Mouse (Mus musculus): ENCODE data around the gene Ddx43. TPM values are rescaled to one million over a fixed set of nuclear protein-coding genes. Genes with fewer than 3 reads are reported as not detected.

Ddx43 gene
- polyA plus RNA-seq, 1 experiment from 2014 or later: 0.03 TPM

DNA sequence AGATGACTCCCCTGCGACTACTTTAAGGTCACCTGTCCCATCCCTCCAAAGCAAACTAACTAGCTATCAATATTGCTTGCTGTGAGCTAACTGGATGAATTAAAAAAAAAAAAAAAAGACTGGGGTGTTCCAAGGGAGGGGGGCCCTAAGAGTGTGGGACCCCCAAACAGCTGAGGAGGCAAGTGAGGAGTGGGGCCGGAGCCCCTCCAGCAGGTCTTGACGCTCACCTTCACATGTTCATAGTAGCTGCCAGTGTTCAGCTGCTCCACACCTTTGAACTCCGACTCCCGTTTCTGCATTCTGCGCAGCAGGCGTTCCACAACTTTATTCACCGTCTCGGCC, 46.6 kb downstream of the Ddx43 start:
- CTCF ChIA-PET: interaction anchor here (1.0 kb wide), 1 partner anchor 9 kb away, joined by 4 read pairs; no protein-coding TSS in a partner anchor
- H3K27me3 ChIP-seq: peaks cover 4% of the 10 kb centered on the region
- POLR2A ChIA-PET: no interaction called here
- DNase-seq (ENCODE audit: low read depth, low spot score): no peak
- TF ChIP-seq CTCF (IDR thresholded peaks at IDR 0.05): no peak
- ATAC-seq: peak; percentile 19
- in situ Hi-C loops (cut with MboI; ENCODE audit: low pct_unique_long_range_greater_than_20kb): no loop called here

DNA sequence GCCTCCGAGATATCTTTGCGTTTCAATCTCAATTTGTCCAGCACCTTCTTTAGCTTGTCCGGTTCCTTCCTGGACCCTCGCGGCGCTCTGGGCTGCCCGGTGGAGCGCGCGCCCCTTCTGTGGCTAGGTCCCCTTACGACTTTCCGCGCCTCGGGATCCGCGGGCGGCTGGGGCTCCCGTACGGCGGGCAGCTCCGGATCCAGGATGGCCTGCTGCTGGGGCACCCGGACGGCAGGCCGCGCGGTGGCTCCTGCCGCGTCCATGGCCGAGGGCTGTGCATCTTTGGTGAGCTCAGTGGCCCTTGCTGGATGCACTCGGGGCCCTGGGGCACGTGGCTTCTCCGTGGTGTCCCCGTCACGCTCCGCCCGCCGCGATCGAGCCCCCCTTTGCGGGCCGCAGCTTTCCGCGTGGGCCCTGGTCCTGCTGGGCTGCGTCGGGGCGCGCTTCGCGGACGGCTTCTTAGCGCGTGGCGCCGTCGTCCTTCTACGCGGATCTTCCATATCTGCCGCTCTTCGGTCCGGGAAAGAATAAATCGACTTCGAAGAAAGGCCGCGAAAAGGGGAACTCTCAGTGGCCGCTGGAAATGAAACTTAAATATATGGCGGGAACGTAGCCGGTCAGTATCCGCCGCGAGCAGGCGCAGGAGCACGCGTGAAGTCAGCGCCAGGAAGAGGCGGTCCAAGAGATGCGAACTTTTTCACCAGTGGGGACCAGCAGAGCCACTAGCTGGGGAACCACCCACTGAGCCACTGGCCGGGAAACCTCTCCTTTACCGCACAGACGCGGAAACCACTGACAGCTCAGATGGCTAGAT, 47.2 kb downstream of the Ddx43 start, which contains the start of gene Cgas:
Gene Cgas (minus strand): TSS at position 659 of the 814 bp plus-strand sequence.
- peaks cover 4% of the 10 kb centered on the region for H3K27me3 ChIP-seq
- in situ Hi-C loops (cut with MboI; ENCODE audit: low pct_unique_long_range_greater_than_20kb): no loop called here
- TF ChIP-seq CTCF (IDR thresholded peaks at IDR 0.05): no peak
- peak; percentile 58 for ATAC-seq
- CTCF ChIA-PET: interaction anchor here (1.0 kb wide), 2 partner anchors 10 to 97 kb away, joined by 3 to 4 read pairs; no protein-coding TSS in a partner anchor
- no peak for DNase-seq (ENCODE audit: low read depth, low spot score)
- POLR2A ChIA-PET: no interaction called here

DNA sequence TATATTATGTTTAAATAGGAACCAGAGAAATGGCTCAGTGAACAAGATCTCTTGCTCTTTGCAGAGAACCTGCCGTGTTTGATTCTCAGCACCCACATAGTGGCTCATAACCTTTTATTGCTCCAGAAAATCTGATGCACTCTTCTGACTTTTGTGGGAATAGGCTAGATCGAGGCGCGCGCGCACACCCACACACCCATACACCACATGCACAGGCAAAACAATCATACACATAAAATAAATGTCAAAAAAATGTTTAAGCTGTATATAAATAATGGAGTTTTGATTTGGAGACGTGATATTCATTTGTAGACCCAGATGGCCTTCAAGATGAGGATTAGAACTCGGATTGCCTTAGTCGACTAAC, 52.0 kb downstream of the Ddx43 start:
- CTCF ChIA-PET: no interaction called here
- DNase-seq (ENCODE audit: low read depth, low spot score) (no peak), ATAC-seq (no peak)
- TF ChIP-seq CTCF (IDR thresholded peaks at IDR 0.05): no peak
- POLR2A ChIA-PET: interaction anchor here (1.9 kb wide), 1 partner anchor 34 kb away, joined by 7 read pairs; no protein-coding TSS in a partner anchor
- H3K27me3 ChIP-seq: no peaks in the 10 kb centered on the region
- in situ Hi-C loops (cut with MboI; ENCODE audit: low pct_unique_long_range_greater_than_20kb): no loop called here

DNA sequence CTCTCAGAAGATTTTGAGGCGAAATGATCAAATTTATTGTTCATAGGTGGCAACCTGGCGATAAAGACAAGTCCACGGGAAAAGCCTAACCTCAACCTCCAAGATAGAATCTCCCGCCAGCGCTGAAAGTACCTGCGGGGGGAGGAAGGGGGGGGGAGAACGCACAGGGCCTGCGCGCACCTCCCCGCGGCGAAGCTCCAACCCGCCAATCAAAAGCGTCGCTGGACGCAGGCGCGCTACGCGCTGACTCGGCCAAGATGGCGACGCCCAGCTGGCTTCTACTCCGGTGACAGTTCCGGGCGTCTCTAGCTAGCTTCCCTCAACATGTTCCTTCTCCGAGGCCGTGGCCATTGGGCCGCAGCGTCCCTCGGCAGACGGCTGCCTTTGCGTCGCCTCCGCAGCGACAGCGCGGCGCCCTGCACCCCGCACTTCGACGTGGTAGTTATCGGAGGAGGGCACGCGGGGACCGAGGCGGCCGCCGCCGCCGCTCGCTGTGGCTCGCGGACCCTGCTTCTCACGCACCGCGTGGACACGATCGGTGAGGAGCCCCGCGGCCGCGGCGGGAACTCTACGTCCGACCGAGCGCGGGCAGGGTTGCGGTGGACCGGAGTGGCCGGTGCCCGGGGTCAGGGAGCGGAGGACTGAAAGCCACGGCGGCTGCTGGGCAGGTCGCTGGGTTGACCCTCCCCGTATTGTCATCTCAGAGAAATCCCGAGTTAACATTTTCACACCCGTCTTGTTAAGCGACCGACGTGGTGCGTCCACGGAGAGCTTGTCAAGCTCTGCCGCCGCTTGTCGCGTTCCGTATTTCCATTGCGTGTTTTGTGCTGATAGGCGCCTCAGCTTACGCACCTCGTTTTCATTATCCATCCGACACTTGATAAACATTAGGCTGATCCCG, 52.6 kb downstream of the Ddx43 start, which contains the start of the genes Mto1 and Gm17324:
Gene Mto1 (plus strand): TSS at position 236 of the 901 bp plus-strand sequence.
Gene Gm17324 (minus strand): TSS at position 814 of the 901 bp plus-strand sequence.
- TF ChIP-seq CTCF (IDR thresholded peaks at IDR 0.05): no peak
- in situ Hi-C loops (cut with MboI; ENCODE audit: low pct_unique_long_range_greater_than_20kb): no loop called here
- no peaks in the 10 kb centered on the region for H3K27me3 ChIP-seq
- POLR2A ChIA-PET: interaction anchor here (1.9 kb wide), 1 partner anchor 33 kb away, joined by 7 read pairs; no protein-coding TSS in a partner anchor
- DNase-seq (ENCODE audit: low read depth, low spot score) (peak; percentile 46), ATAC-seq (peak; percentile 87)
- CTCF ChIA-PET: no interaction called here

DNA sequence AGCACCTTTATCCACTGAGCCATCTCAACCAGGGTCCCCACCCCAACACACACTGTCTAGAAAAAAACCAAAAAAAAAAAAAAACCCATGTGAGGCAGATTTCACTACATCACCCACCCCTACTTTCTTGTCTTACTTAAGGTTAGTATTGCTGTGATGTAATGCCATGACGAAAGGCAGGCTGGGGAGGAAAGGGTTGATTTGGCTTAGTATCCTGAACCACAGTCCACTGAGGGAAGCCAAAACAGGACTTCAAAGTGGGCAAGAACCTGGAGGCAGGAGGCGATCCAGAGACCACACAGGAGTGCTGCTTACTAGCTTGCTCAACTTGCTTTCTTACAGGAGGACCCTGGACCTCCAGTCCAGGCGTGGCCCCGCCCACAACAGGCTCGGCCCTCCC, 54.8 kb downstream of the Ddx43 start:
- TF ChIP-seq CTCF (IDR thresholded peaks at IDR 0.05): no peak
- no peak for ATAC-seq
- in situ Hi-C loops (cut with MboI; ENCODE audit: low pct_unique_long_range_greater_than_20kb): no loop called here
- POLR2A ChIA-PET: no interaction called here
- no peaks in the 10 kb centered on the region for H3K27me3 ChIP-seq
- no peak for DNase-seq (ENCODE audit: low read depth, low spot score)
- CTCF ChIA-PET: no interaction called here

DNA sequence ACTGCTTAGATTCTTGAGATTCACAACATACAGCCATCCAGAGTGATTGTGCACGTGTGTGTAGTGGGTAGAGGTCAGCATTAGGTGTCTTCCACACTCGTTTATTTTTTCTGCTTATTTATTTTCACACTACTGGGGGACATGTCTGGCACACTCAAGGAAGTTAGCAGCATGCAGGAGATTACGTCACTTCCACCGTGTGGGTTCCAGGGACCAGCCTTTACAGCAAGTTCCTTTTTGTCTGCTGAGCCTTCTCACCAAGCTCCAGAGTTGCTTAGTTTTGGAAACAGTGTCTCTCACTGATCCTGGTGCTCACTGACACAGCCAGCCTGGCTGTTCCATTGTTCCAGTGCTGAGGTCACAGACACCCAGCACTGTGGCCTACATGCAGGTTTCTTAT, 55.8 kb downstream of the Ddx43 start:
- ATAC-seq (no peak), DNase-seq (ENCODE audit: low read depth, low spot score) (no peak)
- no peaks in the 10 kb centered on the region for H3K27me3 ChIP-seq
- ChIA-PET CTCF (interaction anchor here (1.0 kb wide), 1 partner anchor 11 kb away, joined by 3 read pairs; no protein-coding TSS in a partner anchor), POLR2A (no interaction called here)
- in situ Hi-C loops (cut with MboI; ENCODE audit: low pct_unique_long_range_greater_than_20kb): no loop called here
- no peak for TF ChIP-seq CTCF (IDR thresholded peaks at IDR 0.05)

DNA sequence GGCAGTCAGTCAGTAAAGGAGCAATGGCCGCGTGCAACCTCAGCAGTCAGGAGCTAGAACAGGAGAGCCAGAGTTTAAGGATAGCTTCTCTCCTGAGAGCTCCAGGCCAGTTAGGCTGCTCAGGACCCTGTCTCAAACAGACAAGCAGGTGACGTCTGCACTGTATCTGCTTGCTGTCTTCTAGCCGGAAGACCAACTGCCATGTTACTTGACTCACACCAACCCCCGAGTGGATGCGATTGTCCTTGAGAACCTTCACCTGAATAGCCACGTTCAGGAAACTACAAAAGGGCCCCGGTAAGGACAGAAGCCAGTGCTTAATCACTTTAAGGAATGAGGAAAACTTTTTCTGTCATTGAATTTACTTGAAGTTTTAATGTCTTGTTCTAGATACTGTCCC, 61.4 kb downstream of the Ddx43 start:
- H3K27me3 ChIP-seq: no peaks in the 10 kb centered on the region
- POLR2A ChIA-PET: no interaction called here
- TF ChIP-seq CTCF (IDR thresholded peaks at IDR 0.05): no peak
- in situ Hi-C loops (cut with MboI; ENCODE audit: low pct_unique_long_range_greater_than_20kb): no loop called here
- ATAC-seq (no peak), DNase-seq (ENCODE audit: low read depth, low spot score) (no peak)
- CTCF ChIA-PET: no interaction called here

DNA sequence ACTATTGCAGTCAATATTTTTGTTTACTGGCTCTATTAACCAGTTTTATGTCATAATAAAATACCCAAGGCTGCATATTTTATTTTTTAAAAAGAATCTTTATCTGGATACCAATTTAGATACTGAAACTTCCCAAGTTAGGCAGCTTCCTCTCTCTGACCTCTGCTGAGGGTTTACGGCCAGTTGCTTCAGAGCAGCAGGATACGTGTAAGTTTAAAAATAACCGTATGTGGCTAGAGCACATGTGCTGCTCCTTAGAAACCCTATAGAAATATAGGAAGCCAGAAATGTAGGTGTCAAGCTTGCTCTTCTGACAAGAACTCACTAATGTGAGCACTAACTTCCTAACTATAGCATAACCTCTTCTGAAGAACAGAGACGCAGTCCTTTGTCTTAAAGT, 67.8 kb downstream of the Ddx43 start:
- ATAC-seq (no peak), DNase-seq (ENCODE audit: low read depth, low spot score) (no peak)
- H3K27me3 ChIP-seq: no peaks in the 10 kb centered on the region
- ChIA-PET CTCF (interaction anchor here (1.2 to 1.4 kb wide), 2 partner anchors 12 to 13 kb away, joined by 3 to 4 read pairs; no protein-coding TSS in a partner anchor), POLR2A (no interaction called here)
- TF ChIP-seq CTCF (IDR thresholded peaks at IDR 0.05): no peak
- in situ Hi-C loops (cut with MboI; ENCODE audit: low pct_unique_long_range_greater_than_20kb): no loop called here

DNA sequence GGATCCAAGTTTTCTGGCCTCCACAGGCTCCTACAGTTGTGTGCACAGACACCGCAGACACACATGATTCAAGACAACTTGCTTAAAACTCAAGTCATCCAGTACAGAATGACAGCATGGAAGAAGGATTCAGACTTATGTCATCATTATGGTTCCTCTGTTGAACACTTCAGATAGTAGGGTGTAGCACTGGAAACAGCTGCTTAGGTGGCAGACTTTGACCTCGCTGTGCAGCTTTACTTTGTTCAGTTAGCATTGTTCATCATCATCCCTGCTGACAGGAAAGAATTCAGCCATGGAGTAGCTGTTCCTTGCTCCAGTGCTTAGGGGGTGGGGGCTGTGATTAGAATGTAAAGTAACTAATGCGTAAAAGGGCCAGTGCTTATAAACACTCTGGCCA, 70.1 kb downstream of the Ddx43 start:
- no peak for DNase-seq (ENCODE audit: low read depth, low spot score)
- ChIA-PET POLR2A (no interaction called here), CTCF (no interaction called here)
- ATAC-seq: no peak
- no peaks in the 10 kb centered on the region for H3K27me3 ChIP-seq
- in situ Hi-C loops (cut with MboI; ENCODE audit: low pct_unique_long_range_greater_than_20kb): no loop called here
- TF ChIP-seq CTCF (IDR thresholded peaks at IDR 0.05): no peak

Other genes starting within 250 kb of the Ddx43 start
- gene Gsta4, start 213.0 kb upstream of the Ddx43 start, polyA plus RNA-seq (2021): 18.1 TPM
- gene Gsta1, start 165.1 kb upstream of the Ddx43 start, polyA plus RNA-seq (2021): 1.8 TPM
- gene Gm3776, start 138.6 kb upstream of the Ddx43 start, polyA plus RNA-seq (2021): 0.51 TPM
- 0.26 TPM for gene Gm10639, start 105.9 kb upstream of the Ddx43 start, polyA plus RNA-seq (2021)
- not detected for gene Omt2a, start 81.0 kb upstream of the Ddx43 start, polyA plus RNA-seq (2021)
- gene Omt2b, start 68.2 kb upstream of the Ddx43 start, polyA plus RNA-seq (2021): not detected
- gene Gsta2, start 40.0 kb upstream of the Ddx43 start, polyA plus RNA-seq (2021): 2.1 TPM
- not detected for gene Dppa5a, start 27.6 kb upstream of the Ddx43 start, polyA plus RNA-seq (2021)
- not detected for gene Ooep, start 17.1 kb upstream of the Ddx43 start, polyA plus RNA-seq (2021)
- 3.0 TPM for gene Cgas, start 47.5 kb downstream of the Ddx43 start, polyA plus RNA-seq (2021)
- gene Mto1, start 52.4 kb downstream of the Ddx43 start, polyA plus RNA-seq (2021): 23.8 TPM
- gene Gm17324, start 53.0 kb downstream of the Ddx43 start, polyA plus RNA-seq (2021): not detected
- gene Eef1a1, start 93.4 kb downstream of the Ddx43 start, polyA plus RNA-seq (2021): 8,737 TPM
- 29.9 TPM for gene Slc17a5, start 192.3 kb downstream of the Ddx43 start, polyA plus RNA-seq (2021)
- 6.5 TPM for gene Cd109, start 219.8 kb downstream of the Ddx43 start, polyA plus RNA-seq (2021)

Measured in Patski (cell line).